Mouse (Mus musculus) adrenal gland, postnatal 10 days (tissue): ENCODE measurements around the gene Nisch. TPM values are rescaled to one million over a fixed set of nuclear protein-coding genes. Genes with fewer than 3 reads are reported as not detected.

Experiments
- DNase-seq: peaks from one replicate; pipeline ENCODE4 v3.0.0; 2021; ENCODE audit warnings: mixed read lengths
- total RNA-seq, 2 experiments: library from RNA; stranded (reverse); gene quantifications; 2 replicates each; pipeline ENCODE4 v1.2.3; 2021

Nisch gene
- total RNA-seq, 2 experiments from 2014 or later: 224 to 328 TPM

GRCm38 (mm10) chr14:31160196-31161150, 56.3 kb downstream of the Nisch start:
- no peak for DNase-seq

- DNase-seq: no peak
Measured at GRCm38 (mm10) chr14:31145694-31146093, 71.1 kb downstream of the Nisch start.

- DNase-seq: no peak
Measured at GRCm38 (mm10) chr14:31141011-31141410, 75.7 kb downstream of the Nisch start.

- DNase-seq: no peak
Measured at GRCm38 (mm10) chr14:31140141-31140540, 76.6 kb downstream of the Nisch start.

GRCm38 (mm10) chr14:31139666-31140065, 77.1 kb downstream of the Nisch start:
- DNase-seq: no peak

GRCm38 (mm10) chr14:31138897-31139429, 77.8 kb downstream of the Nisch start:
- no peak for DNase-seq

- DNase-seq: no peak
Measured at GRCm38 (mm10) chr14:31138219-31138896, 78.4 kb downstream of the Nisch start.

GRCm38 (mm10) chr14:31137791-31138190, 79.0 kb downstream of the Nisch start:
- DNase-seq: peak; percentile 48

- DNase-seq: no peak
Measured at GRCm38 (mm10) chr14:31137281-31137595, 79.5 kb downstream of the Nisch start.

GRCm38 (mm10) chr14:31136411-31137280, 80.1 kb downstream of the Nisch start:
- no peak for DNase-seq

GRCm38 (mm10) chr14:31135495-31136410, 81.0 kb downstream of the Nisch start:
- no peak for DNase-seq

GRCm38 (mm10) chr14:31134015-31135000, 82.4 kb downstream of the Nisch start:
- no peak for DNase-seq

- no peak for DNase-seq
Measured at GRCm38 (mm10) chr14:31133023-31133665, 83.6 kb downstream of the Nisch start.

GRCm38 (mm10) chr14:31132491-31132975, 84.2 kb downstream of the Nisch start:
- DNase-seq: no peak

- peak; percentile 44 for DNase-seq
Measured at GRCm38 (mm10) chr14:31132031-31132430, 84.7 kb downstream of the Nisch start.

- no peak for DNase-seq
Measured at GRCm38 (mm10) chr14:31131272-31131821, 85.4 kb downstream of the Nisch start.

GRCm38 (mm10) chr14:31130236-31131220, 86.2 kb downstream of the Nisch start, which contains the start of gene Nt5dc2:
TSS of gene Nt5dc2 (plus strand) at chr14:31131053.
- peak; percentile 94 for DNase-seq
